Mouse (Mus musculus) limb, embryonic 12.5 days (tissue): ENCODE data around the gene Olfr112. TPM values are rescaled to one million over a fixed set of nuclear protein-coding genes. Genes with fewer than 3 reads are reported as not detected.

Experiments used
- polyA plus RNA-seq: library from polyadenylated mRNA; unstranded; fragments of >200 nt; fragmentation: Nextera tagmentation; extraction: Ambion mirVana; gene quantifications from 2 replicates; pipeline ENCODE4 v1.2.1, GENCODE M21; 2016

The Olfr112 gene
- polyA plus RNA-seq, 1 experiment from 2014 or later = not detected

Other genes starting within 250 kb of the Olfr112 start
- not detected in 2 replicates for gene Olfr103, start 229.8 kb downstream of the Olfr112 start, polyA plus RNA-seq
- not detected in 2 replicates for gene Olfr104-ps, start 209.9 kb downstream of the Olfr112 start, polyA plus RNA-seq
- gene Olfr105-ps, start 190.4 kb downstream of the Olfr112 start, polyA plus RNA-seq = not detected in 2 replicates
- gene Olfr106-ps, start 179.1 kb downstream of the Olfr112 start, polyA plus RNA-seq = not detected in 2 replicates
- gene Olfr107, start 170.2 kb downstream of the Olfr112 start, polyA plus RNA-seq = not detected in 2 replicates
- gene Olfr108, start 124.0 kb downstream of the Olfr112 start, polyA plus RNA-seq = not detected in 2 replicates
- gene Olfr109, start 110.5 kb downstream of the Olfr112 start, polyA plus RNA-seq = not detected in 2 replicates
- not detected in 2 replicates for gene H2-M2, start 85.9 kb downstream of the Olfr112 start, polyA plus RNA-seq
- not detected in 2 replicates for gene Olfr110, start 77.0 kb downstream of the Olfr112 start, polyA plus RNA-seq
- gene Olfr111, start 61.4 kb downstream of the Olfr112 start, polyA plus RNA-seq = not detected in 2 replicates
- not detected in 2 replicates for gene Olfr113, start 8.2 kb upstream of the Olfr112 start, polyA plus RNA-seq
- gene Olfr114, start 23.3 kb upstream of the Olfr112 start, polyA plus RNA-seq = not detected in 2 replicates
- not detected in 2 replicates for gene Olfr115, start 57.7 kb upstream of the Olfr112 start, polyA plus RNA-seq
- gene Olfr116, start 57.7 kb upstream of the Olfr112 start, polyA plus RNA-seq = not detected in 2 replicates
- not detected in 2 replicates for gene Olfr117, start 94.3 kb upstream of the Olfr112 start, polyA plus RNA-seq
- not detected in 2 replicates for gene Olfr118, start 97.5 kb upstream of the Olfr112 start, polyA plus RNA-seq
- not detected in 2 replicates for gene Olfr119, start 127.1 kb upstream of the Olfr112 start, polyA plus RNA-seq
- not detected in 2 replicates for gene Olfr120, start 152.4 kb upstream of the Olfr112 start, polyA plus RNA-seq
- not detected in 2 replicates for gene Olfr121, start 179.4 kb upstream of the Olfr112 start, polyA plus RNA-seq
- not detected in 2 replicates for gene Olfr122, start 199.2 kb upstream of the Olfr112 start, polyA plus RNA-seq
- not detected in 2 replicates for gene Olfr123, start 224.1 kb upstream of the Olfr112 start, polyA plus RNA-seq
- gene Olfr124, start 230.4 kb upstream of the Olfr112 start, polyA plus RNA-seq = not detected in 2 replicates